Mouse (Mus musculus): ENCODE measurements around the gene Psg25.

GRCm38 (mm10) chr7:18533420-18533819 lies 1.4 kb upstream of the Psg25 start:
- TF ChIP-seq EP300 (IDR thresholded peaks at IDR 0.05; ENCODE audit: insufficient read depth, low read depth, low read length) = no peak
- no peak for TF ChIP-seq CTCF (IDR thresholded peaks at IDR 0.05)

All from heart, adult 2 months (tissue).